Mouse (Mus musculus) embryonic facial prominence, embryonic 11.5 days (tissue): ENCODE measurements at regions not wholly inside any gene's neighbourhood (a gene's known extent, or its start where the extent isn't known, plus 50 kb on each side); places are given as distances from the start of the nearest gene placed in this dataset.
"Not testable (repeated sequence)": the region's sequence is repeated elsewhere in the genome, so short reads cannot be mapped to it uniquely, and the experiment has no call there.

Experiments used
- ATAC-seq: fragments of 200-750 bp; cut with Nextera tagmentation; replicated peaks from 2 replicates; pipeline ENCODE4 v1.8.0; 2017; ENCODE audit warnings: low read depth; ENCODE audit not compliant: insufficient number of reproducible peaks, low FRiP score, low TSS enrichment
- DNase-seq: peaks from one replicate; pipeline ENCODE4 v3.0.0-alpha.2; 2015; ENCODE audit warnings: low spot score
- H3K27ac ChIP-seq: fragments of 300-500 bp; sonication (generic); replicated peaks from 2 replicates; pipeline ENCODE4 v1.5.1; 2014; ENCODE audit warnings: mild to moderate bottlenecking, low read depth, low read length, control low read depth
- H3K27me3 ChIP-seq: fragments of 300-500 bp; sonication (generic); 2 replicates; pipeline ENCODE4 v1.6.1; 2014; ENCODE audit warnings: mild to moderate bottlenecking, low read length, moderate library complexity, mixed read lengths; ENCODE audit not compliant: control insufficient read depth, insufficient read depth
- H3K36me3 ChIP-seq: fragments of 300-500 bp; sonication (generic); replicated peaks from 2 replicates; pipeline ENCODE4 v1.6.1; 2014; ENCODE audit warnings: low read depth, mild to moderate bottlenecking, low read length, moderate library complexity, mixed read lengths; ENCODE audit not compliant: control insufficient read depth, insufficient read depth
- H3K4me1 ChIP-seq: fragments of 300-500 bp; sonication (generic); 2 replicates; pipeline ENCODE4 v1.6.1; 2014; ENCODE audit warnings: low read length, mixed read lengths; ENCODE audit not compliant: control insufficient read depth, insufficient read depth
- H3K4me2 ChIP-seq: fragments of 300-500 bp; sonication (generic); 2 replicates; pipeline ENCODE4 v1.6.1; 2014; ENCODE audit warnings: low read depth, mild to moderate bottlenecking, control low read depth, low read length, moderate library complexity
- H3K4me3 ChIP-seq: fragments of 300-500 bp; sonication (generic); 2 replicates; pipeline ENCODE4 v1.5.1; 2014; ENCODE audit warnings: low read depth, low read length, control low read depth
- H3K9ac ChIP-seq: fragments of 300-500 bp; sonication (generic); replicated peaks from 2 replicates; pipeline ENCODE4 v1.6.1; 2014; ENCODE audit warnings: mild to moderate bottlenecking, control low read depth, low read length
- H3K9me3 ChIP-seq: fragments of 300-500 bp; sonication (generic); replicated peaks from 2 replicates; pipeline ENCODE4 v1.6.1; 2016; ENCODE audit warnings: mild to moderate bottlenecking, low read length, inconsistent platforms, mixed read lengths; ENCODE audit not compliant: control insufficient read depth
- WGBS: fragments of 180-500 bp; shearing (Covaris S2); extraction: QIAGEN DNeasy Blood & Tissue Kit; methylation state at CpG from one replicate; pipeline ENCODE4 v1.1.7; 2014; 5-methylcytosine and 5-hydroxymethylcytosine counted together

DNA sequence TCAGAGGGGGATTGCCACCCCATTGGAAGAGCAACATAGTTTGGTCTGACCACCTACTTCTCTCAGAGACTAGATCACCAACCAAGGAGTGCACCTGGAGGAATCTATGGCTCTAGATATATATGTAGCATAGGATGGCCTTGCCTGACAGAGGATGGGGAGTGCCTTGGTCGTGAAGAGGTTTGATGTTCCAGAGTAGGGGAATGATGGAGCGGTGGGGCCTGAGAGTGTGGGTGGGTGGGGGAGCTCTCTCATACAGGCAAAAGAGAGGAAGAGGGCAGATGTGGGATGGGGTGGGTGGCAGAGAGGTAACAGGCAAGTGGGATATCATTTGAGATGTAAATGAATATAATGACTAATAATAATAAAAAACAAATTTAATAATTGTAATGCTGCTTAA lies 874.0 kb downstream of the Amy2a5 start:
- ATAC-seq = no peak
- WGBS = 76% methylated on average over 2 of the region's 2 CpGs
- Histone ChIP-seq H3K9ac (no peak overlapping the region), H3K27ac (no peak overlapping the region), H3K4me3 (no peak overlapping the region), H3K9me3 (no peaks in the 10 kb centered on the region), H3K27me3 (no peaks in the 10 kb centered on the region), H3K4me1 (no peaks in the 10 kb centered on the region), H3K4me2 (no peak overlapping the region), H3K36me3 (no peaks in the 10 kb centered on the region)
- DNase-seq = no peak

GRCm38 (mm10) chr3:112345866-112346265 lies 912.8 kb downstream of the Amy2a5 start:
- no peaks in the 10 kb centered on the region for H3K36me3 ChIP-seq
- 79% methylated on average over 2 of the region's 2 CpGs for WGBS
- H3K4me3 ChIP-seq = no peak overlapping the region
- H3K4me1 ChIP-seq = no peaks in the 10 kb centered on the region
- no peak overlapping the region for H3K4me2 ChIP-seq
- DNase-seq (no peak), ATAC-seq (no peak)
- no peak overlapping the region for H3K27ac ChIP-seq
- H3K9ac ChIP-seq = no peak overlapping the region
- H3K9me3 ChIP-seq = no peaks in the 10 kb centered on the region
- H3K27me3 ChIP-seq = no peaks in the 10 kb centered on the region

- Histone ChIP-seq H3K27me3 (no peaks in the 10 kb centered on the region), H3K36me3 (no peaks in the 10 kb centered on the region), H3K4me3 (no peak overlapping the region), H3K9ac (no peak overlapping the region), H3K4me1 (no peaks in the 10 kb centered on the region), H3K4me2 (no peak overlapping the region), H3K27ac (no peak overlapping the region), H3K9me3 (no peaks in the 10 kb centered on the region)
- WGBS = 92% methylated on average over 4 of the region's 4 CpGs
- no peak for DNase-seq
- ATAC-seq = no peak
Measured at GRCm38 (mm10) chr3:112331171-112331570, 927.5 kb downstream of the Amy2a5 start.

DNA sequence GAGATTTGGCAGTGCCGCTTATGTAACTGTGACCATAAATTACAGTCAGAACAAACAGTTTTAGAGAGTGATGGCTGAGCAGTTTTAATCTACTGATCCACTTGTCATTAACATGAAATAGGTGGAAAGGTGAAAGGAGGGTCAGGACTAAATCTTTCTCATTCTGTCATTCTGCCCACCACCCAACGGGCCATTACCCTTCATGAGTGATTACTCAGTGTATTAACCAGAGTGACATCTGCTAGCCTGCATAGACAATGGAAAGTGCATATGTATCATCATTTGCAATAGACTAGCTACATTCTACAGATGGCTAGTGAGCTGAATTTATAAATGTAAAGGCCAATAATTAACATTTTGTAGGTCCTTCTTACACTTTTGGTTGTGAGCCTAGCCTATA lies 933.3 kb downstream of the Amy2a5 start:
- Histone ChIP-seq H3K9ac (no peak overlapping the region), H3K4me3 (no peak overlapping the region), H3K4me2 (no peak overlapping the region), H3K9me3 (no peaks in the 10 kb centered on the region), H3K27me3 (no peaks in the 10 kb centered on the region), H3K4me1 (no peaks in the 10 kb centered on the region), H3K27ac (no peak overlapping the region), H3K36me3 (no peaks in the 10 kb centered on the region)
- WGBS = 86% methylated on average over 2 of the region's 2 CpGs
- ATAC-seq (no peak), DNase-seq (no peak)

DNA sequence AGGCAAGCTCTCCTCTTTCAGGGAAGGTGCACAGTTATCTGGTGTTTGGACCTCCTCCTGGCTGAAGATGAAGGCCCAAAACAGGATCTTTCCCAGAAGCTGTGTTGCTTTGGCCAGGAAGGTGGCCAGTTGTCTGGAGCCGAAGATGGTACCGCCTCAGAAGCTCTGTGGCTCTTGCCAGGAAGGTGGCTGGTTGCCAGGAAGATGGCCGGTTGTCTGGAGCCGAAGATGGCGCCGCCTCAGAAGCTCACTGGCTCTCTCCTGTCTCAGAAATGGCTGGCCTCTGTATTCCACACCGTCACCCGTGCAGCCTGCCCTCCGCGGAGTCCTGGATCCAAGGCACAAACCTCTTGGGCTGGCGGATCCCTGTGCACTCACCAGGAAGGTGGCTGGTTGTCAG lies 937.4 kb downstream of the Amy2a5 start:
- not testable (repeated sequence) for H3K9ac ChIP-seq, H3K27me3 ChIP-seq, H3K4me3 ChIP-seq, ATAC-seq, H3K36me3 ChIP-seq, H3K4me1 ChIP-seq, H3K27ac ChIP-seq, H3K9me3 ChIP-seq, DNase-seq, H3K4me2 ChIP-seq
- WGBS = 90% methylated on average over 11 of the region's 11 CpGs

DNA sequence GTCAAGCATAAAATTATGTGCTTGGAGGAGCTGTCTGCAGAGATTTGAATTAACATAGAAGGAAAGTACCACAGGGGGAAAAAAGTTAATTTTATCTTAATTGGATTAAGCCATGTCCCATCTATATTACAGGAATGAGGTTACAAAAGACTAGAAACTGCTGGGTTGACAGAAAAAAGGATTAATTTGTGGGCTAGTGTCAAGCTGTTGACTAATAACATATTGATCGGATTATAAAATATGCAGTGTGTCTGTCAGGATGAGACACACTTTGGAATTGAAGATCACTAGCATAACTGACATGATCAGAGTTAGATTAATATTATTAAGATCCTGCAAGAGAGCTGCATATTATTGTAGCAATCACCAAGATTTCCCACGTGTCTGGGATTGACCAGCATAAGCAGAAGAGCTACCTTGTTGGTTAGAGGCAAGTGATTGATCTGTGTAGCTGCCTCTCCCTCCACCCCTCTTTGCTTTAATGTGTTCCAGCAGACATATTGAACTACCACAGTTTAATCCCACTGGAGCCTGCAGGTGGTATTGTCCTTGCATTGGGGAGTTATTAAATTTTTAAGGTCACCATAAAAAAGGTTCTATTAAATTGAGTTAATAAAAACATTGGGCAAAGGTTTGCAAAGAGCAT lies 979.7 kb downstream of the Amy2a5 start:
- ATAC-seq = no peak

GRCm38 (mm10) chr3:112261334-112262101 lies 997.1 kb downstream of the Amy2a5 start:
- no peak overlapping the region for H3K4me2 ChIP-seq
- 45% methylated on average over 1 of the region's 1 CpGs for WGBS
- no peaks in the 10 kb centered on the region for H3K27me3 ChIP-seq
- H3K27ac ChIP-seq = no peak overlapping the region
- no peak; the same call in 1 of the 2 replicates for ATAC-seq
- H3K4me3 ChIP-seq = no peak overlapping the region
- peak; percentile 2 for DNase-seq
- no peaks in the 10 kb centered on the region for H3K9me3 ChIP-seq
- no peaks in the 10 kb centered on the region for H3K36me3 ChIP-seq
- H3K4me1 ChIP-seq = no peaks in the 10 kb centered on the region
- no peak overlapping the region for H3K9ac ChIP-seq

More for the DNA sequence above, 979.7 kb downstream of the Amy2a5 start:
- no peaks in the 10 kb centered on the region for H3K4me1 ChIP-seq
- H3K9me3 ChIP-seq = no peaks in the 10 kb centered on the region
- no peak overlapping the region for H3K4me3 ChIP-seq
- 69% methylated on average over 2 of the region's 2 CpGs for WGBS
- no peaks in the 10 kb centered on the region for H3K36me3 ChIP-seq
- no peak overlapping the region for H3K4me2 ChIP-seq
- no peak overlapping the region for H3K9ac ChIP-seq
- DNase-seq = no peak
- H3K27ac ChIP-seq = no peak overlapping the region
- no peaks in the 10 kb centered on the region for H3K27me3 ChIP-seq

GRCm38 (mm10) chr3:112242986-112243385 lies 1015.7 kb downstream of the Amy2a5 start:
- not testable (repeated sequence) for H3K27ac ChIP-seq, DNase-seq, H3K9me3 ChIP-seq, H3K4me3 ChIP-seq, ATAC-seq, H3K4me1 ChIP-seq, H3K36me3 ChIP-seq, H3K9ac ChIP-seq, H3K27me3 ChIP-seq, H3K4me2 ChIP-seq
- 85% methylated on average over 2 of the region's 2 CpGs for WGBS
